Mouse (Mus musculus) C2C12 (cell line): Measurements from ENCODE around the gene Gm2115.

Source experiments
- CTCF ChIP-seq: IDR thresholded peaks from one replicate; pipeline ENCODE4 v1.5.1; 2011; ENCODE audit not compliant: control insufficient read depth, insufficient read depth, insufficient read length
- MAX ChIP-seq: IDR thresholded peaks from one replicate; pipeline ENCODE4 v1.6.1; 2011; ENCODE audit warnings: mild to moderate bottlenecking, control low read depth

- TF ChIP-seq MAX: no peak
- no peak for TF ChIP-seq CTCF
Measured at GRCm38 (mm10) chr7:84596633-84597032, 67.9 kb downstream of the Gm2115 start.
